Mouse (Mus musculus) heart, embryonic 13.5 days (tissue): ENCODE measurements around the gene Eno1. TPM values are rescaled to one million over a fixed set of nuclear protein-coding genes. Genes with fewer than 3 reads are reported as not detected.
"Not testable (repeated sequence)": the region's sequence is repeated elsewhere in the genome, so short reads cannot be mapped to it uniquely, and the experiment has no call there.

Experiments used
- ATAC-seq: fragments of 200-750 bp; cut with Nextera tagmentation; 2 replicates; pipeline ENCODE4 v1.8.0; 2017; ENCODE audit warnings: moderate TSS enrichment; ENCODE audit not compliant: insufficient number of reproducible peaks, low FRiP score, low TSS enrichment; ENCODE audit errors: extremely low read depth
- H3K27ac ChIP-seq: fragments of 300-500 bp; sonication (generic); replicated peaks from 2 replicates; pipeline ENCODE4 v1.5.1; 2015; ENCODE audit warnings: moderate library complexity, mild to moderate bottlenecking, inconsistent platforms
- H3K27me3 ChIP-seq: fragments of 300-500 bp; sonication (generic); replicated peaks from 2 replicates; pipeline ENCODE4 v1.6.1; 2015; ENCODE audit warnings: mild to moderate bottlenecking, inconsistent platforms
- H3K36me3 ChIP-seq: fragments of 300-500 bp; sonication (generic); 2 replicates; pipeline ENCODE4 v1.6.1; 2015; ENCODE audit warnings: mild to moderate bottlenecking, inconsistent platforms
- H3K4me1 ChIP-seq: fragments of 300-500 bp; sonication (generic); 2 replicates; pipeline ENCODE4 v1.6.1; 2015; ENCODE audit warnings: inconsistent platforms
- H3K4me2 ChIP-seq: fragments of 300-500 bp; sonication (generic); 2 replicates; pipeline ENCODE4 v1.6.1; 2015; ENCODE audit warnings: inconsistent platforms, mild to moderate bottlenecking, moderate library complexity
- H3K4me3 ChIP-seq: fragments of 300-500 bp; sonication (generic); 2 replicates; pipeline ENCODE4 v1.5.1; 2015; ENCODE audit warnings: moderate library complexity, mild to moderate bottlenecking, inconsistent platforms
- H3K9ac ChIP-seq: fragments of 300-500 bp; sonication (generic); 2 replicates; pipeline ENCODE4 v1.6.1; 2015; ENCODE audit warnings: inconsistent platforms, mild to moderate bottlenecking, moderate library complexity
- H3K9me3 ChIP-seq: fragments of 300-500 bp; sonication (generic); 2 replicates; pipeline ENCODE4 v1.6.1; 2016; ENCODE audit warnings: inconsistent platforms
- WGBS: fragments of 180-500 bp; shearing (Covaris S2); methylation state at CpG from one replicate; pipeline ENCODE4 v1.1.7; 2015; ENCODE audit warnings: mixed read lengths; 5-methylcytosine and 5-hydroxymethylcytosine counted together
- polyA plus RNA-seq: library from polyadenylated mRNA; unstranded; fragments of >200 nt; fragmentation: Nextera tagmentation; extraction: Ambion mirVana; gene quantifications from 2 replicates; pipeline ENCODE4 v1.2.1, GENCODE M21; 2015

Gene Eno1
- polyA plus RNA-seq, 1 experiment from 2014 or later = 1,911 TPM

- Histone ChIP-seq H3K4me3 (no peak overlapping the region), H3K27ac (peak overlapping the region; percentile 72), H3K4me1 (peaks cover 41% of the 10 kb centered on the region), H3K36me3 (no peaks in the 10 kb centered on the region), H3K27me3 (no peaks in the 10 kb centered on the region), H3K9ac (no peak overlapping the region), H3K4me2 (0 out of 2 replicates have a peak overlapping the region, but pooled peaks have one; percentile 4), H3K9me3 (no peaks in the 10 kb centered on the region)
- ATAC-seq = no peak
- WGBS = 78% methylated on average over 33 of the region's 33 CpGs
Measured at GRCm38 (mm10) chr4:150268674-150269653, 32.4 kb downstream of the Eno1 start.

DNA sequence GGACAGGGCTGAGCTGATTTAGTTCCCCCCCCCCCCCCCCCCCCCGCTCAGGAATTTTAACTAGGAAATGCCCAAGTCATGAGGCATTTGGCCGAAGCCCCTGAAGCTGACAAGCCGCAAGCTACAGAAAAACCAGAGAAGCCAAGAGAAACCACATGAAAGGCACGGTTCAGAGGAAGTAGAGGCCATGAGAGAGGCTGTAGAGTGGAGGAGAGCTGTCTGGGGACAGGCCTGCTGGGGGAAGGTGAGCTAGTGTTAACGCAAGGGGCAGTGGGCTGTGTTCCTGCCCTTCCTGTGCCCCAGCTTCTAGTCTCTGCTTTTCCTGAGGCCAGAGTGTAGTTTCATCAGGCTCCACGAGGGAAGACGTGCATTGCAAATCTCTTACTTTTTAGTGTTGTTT, 33.2 kb downstream of the Eno1 start:
- Histone ChIP-seq H3K27ac (peak overlapping the region; percentile 72), H3K4me2 (peak overlapping the region; percentile 16; the same call in 1 of the 2 replicates), H3K9me3 (no peaks in the 10 kb centered on the region), H3K27me3 (no peaks in the 10 kb centered on the region), H3K4me1 (peaks cover 41% of the 10 kb centered on the region), H3K36me3 (no peaks in the 10 kb centered on the region), H3K9ac (peak overlapping the region; percentile 58; the same call in 1 of the 2 replicates), H3K4me3 (no peak overlapping the region)
- 12% methylated on average over 7 of the region's 7 CpGs for WGBS
- no peak; the same call in 1 of the 2 replicates for ATAC-seq

- ATAC-seq = not testable (repeated sequence)
Measured at GRCm38 (mm10) chr4:150270718-150271117, 34.2 kb downstream of the Eno1 start.

DNA sequence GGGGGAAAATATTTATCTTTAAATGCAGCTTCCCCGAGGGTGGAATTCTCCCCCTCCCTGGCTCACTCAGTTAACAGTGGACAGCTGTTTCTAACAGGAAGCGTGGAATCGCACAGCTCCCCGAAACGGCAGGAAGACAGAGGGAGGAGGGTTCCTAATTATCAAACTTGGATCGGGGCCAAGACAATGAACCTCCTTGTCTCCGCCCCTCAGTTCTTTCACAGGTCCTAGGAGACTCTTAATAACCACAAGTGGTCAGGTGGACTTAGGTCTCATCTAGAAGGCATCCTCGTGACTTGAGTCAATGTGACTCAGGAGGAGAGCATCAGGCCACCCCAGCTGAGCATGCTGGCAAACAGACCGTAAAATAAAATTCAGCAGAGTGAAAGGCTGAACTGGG, 36.2 kb downstream of the Eno1 start:
- no peak for ATAC-seq
- peak overlapping the region; percentile 78 for H3K27ac ChIP-seq

More at GRCm38 (mm10) chr4:150270718-150271117, 34.2 kb downstream of the Eno1 start:
- H3K9me3 ChIP-seq, H3K4me3 ChIP-seq, H3K27me3 ChIP-seq, H3K27ac ChIP-seq, H3K9ac ChIP-seq, H3K36me3 ChIP-seq, H3K4me2 ChIP-seq: not testable (repeated sequence)
- WGBS = 71% methylated on average over 4 of the region's 4 CpGs
- H3K4me1 ChIP-seq = peaks cover 41% of the 10 kb centered on the region

DNA sequence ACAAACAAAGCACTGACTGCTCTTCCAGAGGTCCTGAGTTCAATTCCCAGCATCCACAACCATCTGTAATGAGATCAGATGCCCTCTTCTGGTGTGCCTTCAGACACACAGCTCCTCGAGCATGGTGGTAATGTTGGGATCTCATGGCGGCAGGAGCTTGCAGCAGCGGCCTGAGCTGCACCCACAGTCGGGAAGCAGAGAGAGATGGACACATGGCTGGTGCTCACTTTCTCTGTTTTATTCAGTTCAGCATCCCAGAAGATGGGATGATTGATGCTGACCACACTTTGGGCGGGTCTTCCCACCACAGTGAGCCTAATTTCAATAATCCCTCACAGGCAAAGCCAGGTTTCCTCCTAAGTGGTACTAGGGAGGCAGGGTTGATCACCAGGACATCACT, 39.0 kb downstream of the Eno1 start:
- H3K9me3 ChIP-seq = no peaks in the 10 kb centered on the region
- H3K36me3 ChIP-seq = no peaks in the 10 kb centered on the region
- H3K4me1 ChIP-seq = peaks cover 26% of the 10 kb centered on the region
- H3K9ac ChIP-seq = no peak overlapping the region
- ATAC-seq = no peak
- H3K27ac ChIP-seq = no peak overlapping the region
- WGBS = 77% methylated on average over 5 of the region's 5 CpGs
- no peak overlapping the region for H3K4me3 ChIP-seq
- H3K4me2 ChIP-seq = no peak overlapping the region
- no peaks in the 10 kb centered on the region for H3K27me3 ChIP-seq

More for the DNA sequence above, 36.2 kb downstream of the Eno1 start:
- Histone ChIP-seq H3K4me3 (no peak overlapping the region), H3K27me3 (no peaks in the 10 kb centered on the region), H3K9me3 (no peaks in the 10 kb centered on the region), H3K4me1 (peaks cover 41% of the 10 kb centered on the region), H3K9ac (peak overlapping the region; percentile 33; the same call in 1 of the 2 replicates), H3K36me3 (no peaks in the 10 kb centered on the region), H3K4me2 (peak overlapping the region; percentile 48)
- 14% methylated on average over 9 of the region's 9 CpGs for WGBS

GRCm38 (mm10) chr4:150279336-150279735, 42.8 kb downstream of the Eno1 start:
- not testable (repeated sequence) for H3K36me3 ChIP-seq, H3K9ac ChIP-seq, H3K27ac ChIP-seq, H3K27me3 ChIP-seq, H3K9me3 ChIP-seq, H3K4me3 ChIP-seq, H3K4me2 ChIP-seq, ATAC-seq
- WGBS = 91% methylated on average over 7 of the region's 7 CpGs
- H3K4me1 ChIP-seq = peaks cover 22% of the 10 kb centered on the region

GRCm38 (mm10) chr4:150280002-150280401, 43.5 kb downstream of the Eno1 start:
- H3K4me1 ChIP-seq = peaks cover 24% of the 10 kb centered on the region
- H3K9me3 ChIP-seq = no peaks in the 10 kb centered on the region
- H3K4me2 ChIP-seq = no peak overlapping the region; the same call in 1 of the 2 replicates
- ATAC-seq = no peak
- H3K4me3 ChIP-seq = no peak overlapping the region
- H3K27ac ChIP-seq = peak overlapping the region; percentile 98; the same call in 1 of the 2 replicates
- 72% methylated on average over 2 of the region's 2 CpGs for WGBS
- no peaks in the 10 kb centered on the region for H3K27me3 ChIP-seq
- no peaks in the 10 kb centered on the region for H3K36me3 ChIP-seq
- peak overlapping the region; percentile 87; the same call in 1 of the 2 replicates for H3K9ac ChIP-seq

DNA sequence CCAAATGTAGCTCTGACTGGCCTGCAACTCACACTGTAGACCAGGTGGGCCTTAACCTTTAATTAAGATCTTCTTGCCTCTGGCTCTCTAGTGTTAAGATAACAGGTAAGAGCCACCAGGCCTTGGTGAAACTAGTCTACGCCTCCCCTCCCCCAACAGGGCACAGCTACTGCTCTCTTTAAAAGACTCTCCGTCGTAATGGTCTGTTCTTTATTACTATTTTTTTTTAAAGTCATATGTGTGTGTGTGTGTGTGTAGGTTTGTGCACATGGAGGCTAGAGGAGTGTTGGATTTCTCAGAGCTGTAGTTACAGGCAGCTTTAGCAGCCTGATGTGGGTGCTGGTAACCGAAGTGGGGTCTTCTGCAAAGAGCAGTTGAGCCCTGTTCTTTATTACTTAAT, 43.9 kb downstream of the Eno1 start:
- Histone ChIP-seq H3K36me3 (no peaks in the 10 kb centered on the region), H3K9me3 (no peaks in the 10 kb centered on the region), H3K4me3 (peak overlapping the region; percentile 93), H3K9ac (peak overlapping the region; percentile 87), H3K27me3 (no peaks in the 10 kb centered on the region), H3K4me2 (peak overlapping the region; percentile 70), H3K4me1 (peaks cover 25% of the 10 kb centered on the region), H3K27ac (peak overlapping the region; percentile 98)
- no peak for ATAC-seq
- WGBS = 55% methylated on average over 4 of the region's 4 CpGs

- Histone ChIP-seq H3K9ac (peak within 1 kb of the TSS; percentile 100), H3K36me3 (no peaks in the 10 kb centered on the region), H3K4me2 (peak within 1 kb of the TSS; percentile 90), H3K27me3 (no peaks in the 10 kb centered on the region), H3K27ac (peak within 1 kb of the TSS; percentile 98), H3K4me1 (peaks cover 33% of the 10 kb centered on the region), H3K4me3 (peak within 1 kb of the TSS; percentile 93), H3K9me3 (no peaks in the 10 kb centered on the region)
- ATAC-seq = peak; percentile 99
- WGBS = under 1% methylated on average over 59 of the region's 60 CpGs
Measured at GRCm38 (mm10) chr4:150281018-150281761, 44.7 kb downstream of the Eno1 start, which contains the start of gene Rere. Rere (plus strand) TSS chr4:150281646.

DNA sequence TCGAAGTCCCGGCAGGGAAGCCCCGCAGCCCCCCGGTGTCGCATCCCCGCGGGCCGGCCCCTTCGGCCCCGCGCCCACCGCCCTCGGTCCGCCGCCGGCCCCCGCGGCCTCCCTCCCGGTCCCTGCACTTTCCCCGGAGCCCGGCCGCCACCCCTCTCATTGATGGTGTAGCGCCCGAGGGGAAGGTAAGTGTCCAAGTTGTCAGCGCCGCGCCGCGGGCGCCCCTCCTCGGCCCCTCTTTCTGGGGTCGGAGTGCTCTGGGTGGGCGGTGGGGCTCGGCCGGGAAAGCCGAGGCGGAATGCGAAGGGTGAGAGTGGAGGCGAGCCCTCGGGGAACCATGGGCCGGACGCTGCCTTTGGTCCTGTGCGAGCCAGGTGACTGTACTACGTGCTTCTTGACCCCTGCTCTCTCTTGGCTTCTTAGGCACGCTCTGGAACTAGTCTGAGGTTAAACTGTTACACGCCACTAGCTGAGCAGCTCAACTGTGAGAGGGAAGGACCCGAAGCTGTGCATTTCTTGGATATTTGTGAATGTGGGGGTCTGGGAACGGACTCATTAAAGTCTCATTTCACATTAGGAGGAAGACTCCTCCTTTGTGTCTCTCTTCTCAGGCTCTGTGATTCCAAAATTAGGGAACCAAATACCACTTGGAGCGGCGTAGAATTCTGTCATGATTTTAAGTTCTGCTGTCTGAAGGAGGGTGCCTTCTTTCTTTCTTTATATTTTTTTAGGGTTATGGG, 45.5 kb downstream of the Eno1 start:
- H3K4me2 ChIP-seq = peak overlapping the region; percentile 90
- peak; percentile 30; the same call in 1 of the 2 replicates for ATAC-seq
- peak overlapping the region; percentile 96 for H3K27ac ChIP-seq
- peak overlapping the region; percentile 100 for H3K9ac ChIP-seq
- H3K36me3 ChIP-seq = no peaks in the 10 kb centered on the region; the same call in 1 of the 2 replicates
- no peaks in the 10 kb centered on the region for H3K9me3 ChIP-seq
- WGBS = under 1% methylated on average over 50 of the region's 50 CpGs
- no peaks in the 10 kb centered on the region for H3K27me3 ChIP-seq
- peaks cover 34% of the 10 kb centered on the region for H3K4me1 ChIP-seq
- peak overlapping the region; percentile 93 for H3K4me3 ChIP-seq
